Mouse (Mus musculus): ENCODE data around the gene Rgs6.

DNA sequence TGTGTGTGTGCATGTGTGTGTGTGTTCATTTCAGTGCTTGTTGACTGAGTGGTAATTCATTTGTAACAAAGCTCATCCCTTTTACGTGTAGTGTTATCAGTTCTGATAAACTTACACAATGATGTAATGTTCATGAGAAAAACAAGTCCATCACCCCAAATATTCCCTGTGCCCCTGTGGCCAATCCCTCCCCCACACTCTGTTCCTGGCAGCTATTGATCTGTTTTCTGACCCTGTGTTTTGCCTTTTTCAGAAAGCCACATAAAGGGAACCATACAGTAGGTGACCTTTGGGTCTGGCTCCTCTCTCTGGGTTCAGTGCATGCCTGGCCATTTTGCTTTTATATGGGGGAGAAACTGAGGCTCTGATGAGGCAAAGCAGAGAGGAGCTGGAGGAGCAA lies 577.0 kb downstream of the Rgs6 start:
- TF ChIP-seq EP300 (optimal IDR thresholded peaks at IDR 0.05), result no peak
- TF ChIP-seq CTCF (IDR thresholded peaks at IDR 0.05; ENCODE audit: low read depth), result no peak

Measured in stomach, postnatal 0 days (tissue).